Mouse (Mus musculus) mature B cell (primary cell): ENCODE results near the gene Isg20l2.
"Not testable (repeated sequence)": the region's sequence is repeated elsewhere in the genome, so short reads cannot be mapped to it uniquely, and the experiment has no call there.

ENCODE experiments used
- in situ Hi-C: fragments of 300-500 bp; cut with MboI; formaldehyde crosslinking; loops from 2 replicates; pipeline ENCODE4 v1.14.3; 2019

The Isg20l2 gene

DNA sequence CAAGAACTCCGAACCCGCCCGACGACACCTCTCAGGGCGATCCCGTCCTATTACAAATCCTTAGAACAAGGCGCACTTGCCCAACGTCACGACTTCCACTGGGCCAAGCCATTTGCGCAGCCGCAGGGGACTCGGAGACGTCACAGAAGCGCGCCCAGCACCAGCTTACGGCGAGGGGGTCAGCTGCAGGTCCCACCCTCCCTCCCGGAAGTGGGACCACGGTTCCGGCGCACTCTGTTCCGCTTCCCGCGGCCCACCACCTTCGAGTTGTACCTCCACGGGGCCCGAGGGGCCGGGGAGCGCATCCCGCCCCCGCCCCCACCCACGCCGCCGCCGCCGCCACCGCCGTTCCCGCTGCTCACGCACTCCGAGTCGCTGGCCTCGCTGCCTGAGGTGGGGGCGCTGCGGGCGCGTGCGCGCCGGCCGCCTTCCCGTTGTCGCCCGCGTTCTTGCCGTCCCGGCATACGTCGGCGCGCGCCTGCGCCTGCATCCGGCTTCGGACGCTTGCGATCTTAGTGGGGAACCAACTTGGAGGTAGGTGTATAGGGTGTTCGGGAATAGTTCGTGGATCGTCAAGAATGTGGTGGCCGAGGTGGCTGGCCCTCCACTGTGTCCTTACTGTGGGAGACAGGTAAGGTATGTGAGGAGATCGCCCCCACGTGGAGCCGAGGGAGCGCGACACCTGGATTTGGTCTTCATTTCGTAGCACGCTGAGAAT, at the start of gene Isg20l2, which contains the start of gene Rrnad1:
Gene Isg20l2 (plus strand): TSS at position 237 of the 718 bp plus-strand sequence.
Gene Rrnad1 (minus strand): TSS at position 640 of the 718 bp plus-strand sequence.
- in situ Hi-C loops, result no loop called here

DNA sequence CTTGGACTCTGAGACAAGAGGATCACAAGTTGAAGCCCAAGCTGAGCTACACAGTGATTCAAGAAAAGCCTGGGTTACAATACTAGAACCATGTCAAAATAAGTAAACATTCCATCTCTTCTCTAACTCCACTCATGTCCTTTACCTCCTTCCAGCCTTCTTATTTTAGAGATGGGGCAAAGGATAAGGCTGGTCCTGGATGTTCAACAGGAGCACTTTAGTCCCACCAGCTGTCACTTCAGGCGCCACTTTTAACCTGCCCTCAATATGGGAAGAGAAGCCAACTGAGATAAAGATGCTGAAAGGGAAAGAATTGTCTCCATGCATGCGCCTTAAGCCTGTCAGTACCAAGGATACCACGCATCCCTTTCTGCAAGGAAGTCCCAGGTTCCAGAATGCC, 45.8 kb upstream of the Isg20l2 start:
- in situ Hi-C loops, result no loop called here

DNA sequence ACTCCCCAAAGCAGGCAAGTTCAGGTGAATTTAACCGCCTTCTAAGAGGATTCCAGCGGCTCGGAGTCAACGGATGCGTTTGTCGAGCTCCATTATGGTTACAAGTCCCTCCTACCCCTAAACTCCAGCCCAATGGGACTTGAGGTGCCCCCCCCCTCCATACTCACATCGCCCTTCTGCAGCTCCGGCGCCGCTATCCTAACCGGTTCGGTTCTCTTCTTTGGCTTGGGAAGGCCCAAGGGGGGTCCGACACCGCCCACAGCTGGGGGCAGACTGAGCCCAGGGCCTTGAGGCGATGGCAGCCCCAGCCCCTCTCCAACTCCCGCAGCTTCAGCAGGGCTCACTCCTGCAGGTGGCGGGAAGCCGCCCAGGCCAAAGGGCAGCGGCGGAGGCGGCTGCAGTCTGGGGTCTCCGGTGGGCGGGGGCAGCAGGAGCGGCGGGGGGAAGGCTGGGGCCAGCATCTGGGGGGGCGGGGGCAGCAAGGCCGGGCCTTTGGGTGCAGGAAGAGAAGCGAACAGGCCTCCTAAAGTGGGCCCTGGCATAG, 45.3 kb upstream of the Isg20l2 start:
- in situ Hi-C loops, result no loop called here

DNA sequence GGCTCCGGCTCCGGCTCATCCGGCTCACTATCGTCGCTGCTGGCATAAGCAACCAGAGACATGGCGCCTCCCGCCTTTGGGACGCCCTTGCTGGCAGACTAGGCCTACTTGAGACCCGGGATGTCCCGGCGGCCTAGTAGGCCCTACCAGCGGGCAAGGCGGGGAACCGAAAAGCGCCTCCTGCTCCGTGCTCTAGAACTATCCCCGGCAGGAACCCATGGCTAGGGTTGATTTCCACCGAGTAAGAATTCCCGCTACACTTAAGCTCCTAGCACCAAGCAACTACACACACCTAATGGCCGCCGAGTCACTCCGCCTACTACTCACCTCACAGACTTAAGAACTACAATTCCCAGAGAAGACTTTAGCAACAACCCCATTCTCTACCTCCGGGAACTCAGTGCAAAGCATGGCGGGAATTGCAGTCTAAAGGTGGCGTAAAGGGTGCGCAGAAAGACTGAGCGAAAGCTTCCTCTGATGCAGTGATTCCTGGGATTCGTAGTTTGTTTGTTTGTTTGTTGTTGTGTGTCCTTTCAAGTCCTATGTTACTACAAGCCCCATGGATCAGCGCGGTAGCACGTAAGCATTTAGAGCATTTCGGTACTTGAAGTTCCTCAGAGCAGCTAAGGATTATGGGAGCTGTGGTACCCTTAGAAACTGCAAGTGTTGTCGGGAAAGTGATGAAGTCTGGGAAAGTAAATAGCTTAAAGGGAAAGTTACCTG, 44.7 kb upstream of the Isg20l2 start, which contains the start of gene Prcc:
Gene Prcc (minus strand): TSS at position 328 of the 723 bp plus-strand sequence.
- in situ Hi-C loops, result no loop called here

DNA sequence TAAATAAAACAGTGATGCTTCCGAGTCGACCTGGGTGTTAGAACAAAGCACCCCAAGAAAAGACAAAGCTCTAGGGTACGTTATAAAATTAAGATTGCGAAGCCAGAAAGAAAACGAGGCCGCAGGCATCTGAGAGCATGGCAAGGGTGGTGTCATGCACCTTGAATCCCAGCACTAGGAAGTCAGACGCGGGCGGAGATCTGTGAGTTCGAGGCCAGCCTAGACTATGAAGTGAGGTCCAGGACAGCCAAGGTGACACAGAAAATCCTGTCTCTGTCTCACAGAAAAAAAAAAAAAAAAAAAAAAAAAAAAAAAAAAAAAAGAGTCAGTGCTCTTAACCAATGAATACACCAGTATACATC, 44.1 kb upstream of the Isg20l2 start:
- in situ Hi-C loops, result no loop called here

DNA sequence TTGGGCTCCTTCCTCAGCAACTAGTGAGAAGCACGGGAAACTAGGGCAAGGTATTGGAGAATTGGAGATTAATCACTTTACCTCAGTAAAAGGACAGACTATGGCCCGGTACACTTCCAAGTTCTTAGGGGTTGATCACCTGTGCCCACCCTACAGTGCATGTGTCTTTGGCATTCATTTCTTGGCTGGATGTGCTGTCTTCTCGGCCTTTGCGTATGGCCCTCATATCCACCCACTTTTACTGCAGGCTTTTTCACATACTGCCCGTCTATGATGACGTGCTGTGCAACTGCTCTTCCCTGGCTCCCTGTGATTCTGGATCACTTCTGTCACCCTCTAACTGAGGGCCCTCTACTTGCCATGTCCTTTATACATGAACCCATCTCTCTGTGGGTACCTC, 43.7 kb upstream of the Isg20l2 start:
- in situ Hi-C loops, result no loop called here

DNA sequence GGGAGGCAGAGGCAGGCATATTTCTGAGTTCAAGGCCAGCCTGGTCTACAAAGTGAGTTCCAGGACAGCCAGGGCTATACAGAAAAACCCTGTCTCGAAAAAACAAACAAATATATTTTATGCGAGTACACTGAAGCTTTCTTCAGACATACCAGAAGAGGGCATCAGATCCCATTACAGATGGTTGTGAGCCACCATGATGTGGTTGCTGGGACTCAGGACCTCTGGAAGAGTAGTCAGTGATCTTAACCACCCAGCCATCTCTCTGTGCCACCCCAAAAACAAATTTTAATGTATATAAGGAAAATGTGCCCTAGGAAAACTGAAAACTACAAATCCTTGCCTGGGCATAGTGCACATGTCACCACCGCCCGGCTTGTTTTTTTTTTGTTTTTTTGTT, 42.7 kb upstream of the Isg20l2 start:
- in situ Hi-C loops, result not testable (repeated sequence)

DNA sequence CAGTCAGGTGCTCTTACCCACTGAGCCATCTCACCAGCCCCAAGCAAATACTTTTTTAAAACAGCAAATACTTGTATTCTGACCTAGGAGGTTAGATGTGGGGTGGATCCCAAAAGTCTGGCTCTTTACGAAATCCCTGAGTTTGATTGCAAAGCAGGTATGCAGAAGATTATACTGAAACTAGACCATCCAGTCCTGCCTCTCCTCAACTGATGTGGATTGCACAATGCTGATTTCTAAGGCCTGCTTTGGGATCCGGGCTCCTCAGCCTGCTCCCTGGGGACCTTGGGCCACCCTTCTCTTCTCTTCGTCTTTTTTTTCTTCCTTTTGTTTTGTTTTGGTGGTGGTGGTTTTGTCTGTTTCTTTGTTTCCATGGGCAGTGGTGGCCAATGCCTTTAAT, 38.6 kb upstream of the Isg20l2 start:
- in situ Hi-C loops, result no loop called here

DNA sequence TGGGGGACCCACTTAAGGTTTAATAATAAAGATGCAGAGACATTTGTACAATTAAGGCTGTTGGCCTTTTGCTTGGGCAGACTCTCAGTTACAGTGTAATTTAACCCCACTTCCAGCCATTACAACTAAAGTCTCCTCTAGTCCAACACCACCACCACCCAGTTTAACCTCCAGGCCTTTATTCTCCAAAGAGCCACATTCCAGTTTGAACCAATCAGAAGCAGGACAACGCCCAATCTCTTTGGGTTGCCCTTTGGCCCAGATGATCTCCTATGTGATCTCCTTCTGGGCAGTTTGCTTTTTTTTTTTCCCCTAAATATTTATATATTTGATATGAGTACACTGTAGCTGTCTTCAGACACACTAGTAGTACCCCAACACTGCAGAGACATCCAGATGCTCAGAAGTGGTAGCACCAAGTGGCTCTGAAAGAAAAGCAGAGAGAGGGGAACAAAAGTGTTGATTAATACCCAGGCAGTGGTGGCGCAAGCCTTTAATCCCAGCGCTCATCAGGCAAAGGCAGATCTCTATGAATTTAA, 36.7 kb upstream of the Isg20l2 start:
- in situ Hi-C loops, result no loop called here

DNA sequence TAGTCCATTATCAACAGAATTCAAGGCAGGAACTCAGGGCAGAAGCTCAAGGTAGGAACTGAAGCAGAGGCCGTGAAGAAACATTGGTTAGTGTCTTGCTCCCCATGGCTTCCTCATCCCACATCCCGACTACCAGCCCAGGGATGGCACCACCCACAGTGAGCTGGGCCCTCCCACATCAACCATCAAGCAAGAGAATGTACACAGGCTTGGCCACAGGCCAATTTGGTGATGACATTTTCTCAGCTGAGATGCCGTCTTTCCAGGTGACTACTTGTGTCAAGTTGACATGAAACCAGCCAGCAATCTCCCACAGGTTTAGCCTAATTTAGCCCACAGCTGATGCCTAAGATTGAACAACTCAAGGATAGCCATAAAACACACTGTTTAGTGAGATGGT, 30.8 kb upstream of the Isg20l2 start:
- in situ Hi-C loops, result no loop called here

DNA sequence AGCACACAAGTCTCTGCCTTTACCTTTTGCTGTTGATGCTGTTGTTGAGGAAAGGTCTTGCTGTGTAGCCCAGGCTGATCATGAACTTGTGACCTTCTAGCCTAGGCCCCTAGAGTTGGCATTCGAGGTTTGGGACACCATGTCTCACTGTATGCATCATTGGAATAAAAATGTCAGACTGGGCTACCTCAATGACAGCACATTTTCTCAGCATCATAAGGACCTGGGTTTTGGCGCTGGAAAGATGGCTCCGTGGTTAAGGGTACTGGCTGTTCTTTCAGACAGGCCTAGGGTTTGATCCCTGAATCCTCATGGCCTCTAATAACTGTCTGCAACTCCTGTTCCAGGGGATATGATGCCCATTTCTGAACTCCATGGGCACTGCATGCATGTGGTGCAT, 30.3 kb upstream of the Isg20l2 start:
- in situ Hi-C loops, result no loop called here

DNA sequence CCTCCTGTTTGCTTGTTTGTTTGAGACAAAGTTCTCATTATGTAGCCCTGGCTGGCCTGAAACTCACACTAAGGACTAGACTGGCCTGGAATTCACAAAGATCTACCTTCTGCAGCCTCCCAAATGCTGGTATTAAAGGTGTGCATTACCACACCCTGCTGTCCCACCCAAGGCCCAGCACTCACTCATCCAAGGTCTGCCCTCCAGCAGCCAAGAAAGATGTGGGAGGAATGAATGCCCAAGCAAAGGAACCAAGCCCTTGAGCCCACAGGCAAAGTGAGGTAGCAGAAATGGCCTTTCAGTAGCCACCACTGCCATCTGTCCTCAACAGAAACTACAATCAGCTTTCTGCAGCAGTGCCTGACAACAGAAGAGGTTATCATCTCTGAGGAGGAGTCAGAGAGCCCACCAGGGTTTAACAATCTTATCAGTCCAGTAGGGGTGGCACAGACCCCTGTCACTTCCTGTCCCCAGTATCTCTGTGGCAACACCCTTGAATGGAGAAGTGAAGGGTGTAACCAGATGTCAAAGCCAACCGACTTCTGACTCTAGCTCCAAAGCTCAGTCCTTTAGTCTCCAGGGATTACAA, 29.0 kb upstream of the Isg20l2 start:
- in situ Hi-C loops, result no loop called here

DNA sequence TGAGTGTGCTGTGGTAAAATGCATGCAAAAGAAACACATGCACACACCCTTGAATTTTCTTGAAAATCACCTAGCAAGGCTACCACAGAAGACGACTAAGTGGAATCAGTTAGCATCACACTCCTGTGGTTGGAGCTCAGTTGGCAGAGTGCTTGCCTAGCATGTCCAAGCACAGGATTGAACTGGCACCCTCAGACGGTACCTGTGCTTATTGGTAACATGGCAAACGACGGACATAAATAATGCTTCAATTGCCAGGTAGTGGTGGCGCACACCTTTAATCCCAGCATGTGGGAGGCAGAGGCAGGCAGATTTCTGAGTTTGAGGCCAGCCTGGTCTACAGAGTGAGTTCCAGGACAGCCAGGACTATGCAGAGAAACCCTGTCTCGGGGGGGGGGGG, 28.2 kb upstream of the Isg20l2 start:
- in situ Hi-C loops, result not testable (repeated sequence)

DNA sequence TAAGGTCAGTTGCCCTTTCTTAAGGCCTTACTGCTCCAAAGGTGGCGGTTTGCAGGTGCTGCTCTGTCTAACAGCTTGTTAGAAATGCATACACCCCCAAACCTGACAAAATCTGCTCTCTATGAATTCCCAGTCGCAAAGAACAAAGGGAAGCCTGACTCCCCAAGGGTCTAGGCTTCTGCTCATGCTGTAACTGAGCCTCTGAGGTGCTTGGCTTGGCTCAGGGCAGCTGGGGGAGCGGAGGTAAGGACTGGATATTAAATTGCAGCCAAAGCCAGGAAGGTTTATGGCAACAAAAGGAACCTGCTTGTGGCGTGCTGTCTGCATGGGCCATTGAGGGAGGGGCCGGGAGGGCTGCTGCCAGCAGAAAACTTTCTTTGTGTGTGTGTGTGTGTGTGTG, 26.3 kb upstream of the Isg20l2 start:
- in situ Hi-C loops, result no loop called here

DNA sequence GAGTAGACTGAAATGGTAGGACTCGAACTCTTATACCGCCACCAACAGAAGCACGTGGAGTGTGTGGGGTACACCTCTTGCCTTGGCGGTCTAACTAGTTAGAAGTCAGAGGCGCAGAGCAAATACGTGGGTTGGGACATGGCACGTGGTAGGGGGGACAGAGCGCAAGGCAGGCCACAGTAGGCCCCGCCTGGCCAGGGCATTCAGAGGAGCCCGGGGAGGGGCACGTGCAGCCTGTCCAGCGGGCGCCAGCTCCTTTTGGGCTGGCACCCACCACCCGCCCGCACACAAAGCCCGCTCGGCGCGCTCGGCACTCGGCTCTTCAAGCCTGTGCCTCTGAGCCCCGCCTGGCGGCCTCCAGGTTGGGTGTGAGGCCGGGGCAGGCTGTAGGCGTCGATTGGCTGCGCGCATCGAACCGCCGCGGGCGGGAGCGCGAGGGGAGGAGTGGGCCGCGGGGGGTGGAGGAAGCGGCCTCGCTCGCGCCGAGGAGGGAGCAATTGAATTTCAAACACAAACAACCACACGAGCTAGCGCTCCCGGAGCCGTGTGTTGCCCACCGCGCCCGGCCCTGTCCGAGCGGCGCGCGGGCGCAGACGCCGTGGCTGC, 24.1 kb upstream of the Isg20l2 start, which contains the start of gene Hdgf:
Gene Hdgf (plus strand): TSS at position 442 of the 606 bp plus-strand sequence.
- in situ Hi-C loops, result no loop called here

DNA sequence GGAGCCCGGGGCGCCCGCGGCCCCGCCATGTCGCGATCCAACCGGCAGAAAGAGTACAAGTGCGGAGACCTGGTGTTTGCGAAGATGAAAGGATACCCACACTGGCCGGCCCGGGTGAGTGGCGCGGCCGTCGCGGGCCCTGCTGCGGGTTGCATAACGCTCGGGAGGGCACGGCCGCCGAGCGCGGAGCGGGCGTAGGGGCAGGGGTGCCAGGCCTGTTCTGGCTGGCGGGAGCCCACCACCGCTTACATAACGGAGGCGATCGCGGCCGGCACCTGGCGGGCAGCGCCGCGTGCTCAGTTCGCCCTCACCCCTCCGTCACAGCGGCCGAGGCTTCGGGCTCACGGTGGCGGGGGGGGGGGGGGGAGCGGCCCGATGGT, 23.5 kb upstream of the Isg20l2 start:
- in situ Hi-C loops, result no loop called here

DNA sequence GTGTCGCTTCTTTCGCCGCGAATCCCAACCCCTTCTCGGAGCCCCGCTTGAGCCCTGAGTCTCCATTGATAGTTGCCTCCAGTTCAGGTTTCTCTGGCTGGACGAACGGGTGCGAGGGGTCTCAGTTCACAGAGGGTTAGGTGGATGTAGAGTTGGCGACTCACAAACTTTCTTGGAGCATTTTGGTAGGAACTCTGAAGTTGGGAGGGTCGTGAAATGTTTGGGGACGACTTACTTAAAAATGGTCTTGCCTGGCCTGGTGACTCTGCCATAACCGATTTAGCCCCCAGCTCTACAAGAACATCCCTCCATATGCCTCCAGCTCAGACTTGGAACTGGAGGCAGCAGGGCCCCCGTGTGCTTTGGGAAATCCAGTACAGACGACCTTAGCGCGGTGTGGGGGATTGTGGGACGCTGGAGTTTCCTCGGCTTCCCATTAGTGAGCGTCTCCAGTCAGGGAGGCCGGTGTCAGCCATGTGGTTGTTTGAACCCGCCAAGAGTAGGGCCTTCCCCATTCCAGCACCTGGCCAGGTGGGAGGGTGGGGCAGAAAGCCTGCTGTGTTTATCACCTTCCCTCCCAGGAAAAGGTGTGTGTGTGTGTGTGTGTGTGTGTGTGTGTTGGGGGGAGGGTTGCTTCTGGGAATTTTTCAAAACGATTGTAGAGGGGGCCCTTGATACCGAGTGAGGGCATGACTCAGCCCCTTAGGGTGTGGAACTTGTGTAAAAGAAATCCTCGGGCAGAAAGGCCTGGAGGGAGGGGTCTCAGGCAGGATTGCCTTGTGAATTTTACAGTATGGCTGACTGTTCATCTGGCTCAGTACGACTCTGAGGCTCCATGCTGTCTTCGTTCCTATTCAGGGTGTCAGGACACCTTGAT, 22.9 kb upstream of the Isg20l2 start:
- in situ Hi-C loops, result no loop called here

DNA sequence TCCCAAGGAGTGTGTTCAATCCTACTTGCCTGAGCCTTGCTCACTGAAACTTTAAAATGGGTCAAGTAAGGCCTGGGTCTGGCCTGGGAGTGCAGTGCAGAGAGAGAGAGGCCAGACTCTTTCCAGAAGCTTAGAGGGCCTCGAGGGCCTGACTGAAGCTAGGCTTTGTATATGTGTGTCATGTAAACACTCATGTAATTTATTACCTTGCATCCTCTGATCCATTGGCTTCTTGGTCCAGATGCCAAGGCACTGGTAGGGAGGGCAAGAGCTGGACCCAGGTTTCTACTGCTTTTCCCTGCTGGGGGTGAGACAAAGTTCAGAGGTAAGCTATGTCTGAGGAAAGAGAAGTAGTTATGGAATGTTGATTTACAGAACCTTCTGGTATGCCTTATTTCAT, 22.2 kb upstream of the Isg20l2 start:
- in situ Hi-C loops, result no loop called here

DNA sequence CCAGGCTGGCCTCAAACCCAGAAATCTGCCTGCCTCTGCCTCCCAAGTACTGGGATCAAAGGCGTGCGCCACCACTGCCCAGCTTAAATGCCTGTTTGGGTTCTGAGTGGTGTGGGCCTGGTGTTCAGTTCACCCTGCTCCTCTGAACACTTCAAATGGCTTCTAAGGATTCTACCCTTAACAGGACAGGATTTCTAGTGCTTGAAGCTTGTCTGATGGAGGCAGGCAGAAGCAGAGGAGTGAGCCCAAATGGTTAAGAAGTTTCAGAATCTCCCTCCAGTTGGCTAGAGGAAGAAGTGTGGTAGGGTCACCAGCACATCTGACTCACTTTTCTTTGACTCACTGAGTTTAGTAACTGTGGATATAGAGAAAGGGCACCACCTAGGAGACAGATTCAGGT, 20.7 kb upstream of the Isg20l2 start:
- in situ Hi-C loops, result no loop called here

DNA sequence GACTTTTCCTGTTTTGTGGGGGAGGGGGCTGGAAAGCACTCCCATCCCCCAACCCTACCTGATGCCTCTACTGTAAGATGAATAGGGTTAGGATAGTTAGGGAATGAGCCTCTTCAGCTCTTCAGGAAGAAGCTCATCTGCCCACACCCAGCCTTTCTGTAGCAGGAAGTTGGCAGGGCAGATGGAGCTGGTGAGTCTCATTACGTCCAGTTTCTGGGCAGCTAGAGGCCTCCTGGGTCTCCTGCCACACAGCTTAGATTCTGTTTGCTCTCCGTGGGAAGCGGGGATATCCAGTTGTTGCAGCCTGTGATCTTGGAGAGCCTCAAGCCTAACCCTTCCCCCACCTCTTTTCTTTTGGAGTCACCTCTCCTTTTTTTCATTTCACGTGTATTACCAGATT, 20.2 kb upstream of the Isg20l2 start:
- in situ Hi-C loops, result no loop called here

DNA sequence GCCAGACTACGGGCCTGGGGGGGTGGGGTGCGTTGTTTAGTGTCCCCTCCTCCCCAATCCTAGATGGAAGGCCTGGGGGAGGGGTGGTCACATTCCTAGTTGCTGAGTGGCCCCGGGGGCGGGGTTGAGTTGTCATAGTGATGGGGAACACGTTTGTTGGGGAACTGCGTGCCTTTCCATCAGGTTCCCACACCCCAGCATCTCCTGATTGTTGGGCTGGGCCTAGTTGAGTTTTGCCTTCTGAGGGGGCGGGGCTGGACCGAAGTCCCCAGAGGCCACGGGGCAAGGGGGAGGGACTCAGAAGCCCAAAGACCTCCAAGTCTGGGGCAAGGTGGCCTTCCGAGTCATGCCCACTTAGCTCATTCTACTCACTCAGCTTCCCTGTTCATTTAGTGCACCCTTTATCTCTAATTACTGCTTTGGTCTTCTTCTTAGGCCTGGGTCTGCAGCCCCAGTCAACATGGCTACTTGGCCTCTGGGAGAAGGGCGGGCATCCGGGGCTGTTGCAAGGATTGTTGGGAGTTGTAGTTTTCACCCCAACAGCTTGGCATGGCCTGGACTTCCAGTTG, 19.5 kb upstream of the Isg20l2 start:
- in situ Hi-C loops, result no loop called here
